Mouse (Mus musculus) erythroblast, embryonic 14.5 days (primary cell): Measurements from ENCODE around the gene Sesn2. TPM values are rescaled to one million over a fixed set of nuclear protein-coding genes. Genes with fewer than 3 reads are reported as not detected.

Experiments used
- H3K27me3 ChIP-seq: 2 replicates; pipeline ENCODE4 v1.6.1; 2012; ENCODE audit warnings: inconsistent platforms; ENCODE audit not compliant: control insufficient read depth
- H3K36me3 ChIP-seq: 2 replicates; pipeline ENCODE4 v1.6.1; 2012; ENCODE audit warnings: mild to moderate bottlenecking, inconsistent platforms; ENCODE audit not compliant: control insufficient read depth
- H3K4me1 ChIP-seq: 2 replicates; pipeline ENCODE4 v1.6.1; 2012; ENCODE audit warnings: inconsistent platforms; ENCODE audit not compliant: control insufficient read depth
- H3K4me3 ChIP-seq: replicated peaks from 2 replicates; pipeline ENCODE3; 2012; ENCODE audit warnings: moderate library complexity, mild to moderate bottlenecking, inconsistent platforms
- H3K9me3 ChIP-seq: 2 replicates; pipeline ENCODE4 v1.6.1; 2012; ENCODE audit warnings: low read length, inconsistent platforms, mixed read lengths; ENCODE audit not compliant: control insufficient read depth
- GATA1 ChIP-seq: IDR thresholded peaks from 2 replicates; pipeline ENCODE4 v1.6.1; 2012; ENCODE audit warnings: low read length, inconsistent platforms, mixed read lengths
- TAL1 ChIP-seq: IDR thresholded peaks from 3 replicates; pipeline ENCODE4 v1.6.1; 2012; ENCODE audit warnings: low read length, inconsistent platforms, mixed read lengths
- polyA plus RNA-seq: library from polyadenylated mRNA; stranded (reverse); fragments of >175 nt; gene quantifications from 2 replicates; pipeline ENCODE4 v1.2.3, GENCODE M21; 2012

Gene Sesn2
- polyA plus RNA-seq, 1 experiment, result 1.5 TPM

- Histone ChIP-seq H3K9me3 (no peaks in the 10 kb centered on the region), H3K36me3 (peaks cover 64% of the 10 kb centered on the region), H3K27me3 (no peaks in the 10 kb centered on the region), H3K4me3 (peak within 1 kb of the TSS; percentile 76), H3K4me1 (peaks cover 71% of the 10 kb centered on the region)
- no peak for TF ChIP-seq TAL1
- peak; percentile 21; the same call in 1 of the 2 replicates for TF ChIP-seq GATA1
Measured at GRCm38 (mm10) chr4:132532981-132533916, 22.9 kb upstream of the Sesn2 start, which contains the start of gene Atpif1. Gene Atpif1 (minus strand): TSS chr4:132533659.

DNA sequence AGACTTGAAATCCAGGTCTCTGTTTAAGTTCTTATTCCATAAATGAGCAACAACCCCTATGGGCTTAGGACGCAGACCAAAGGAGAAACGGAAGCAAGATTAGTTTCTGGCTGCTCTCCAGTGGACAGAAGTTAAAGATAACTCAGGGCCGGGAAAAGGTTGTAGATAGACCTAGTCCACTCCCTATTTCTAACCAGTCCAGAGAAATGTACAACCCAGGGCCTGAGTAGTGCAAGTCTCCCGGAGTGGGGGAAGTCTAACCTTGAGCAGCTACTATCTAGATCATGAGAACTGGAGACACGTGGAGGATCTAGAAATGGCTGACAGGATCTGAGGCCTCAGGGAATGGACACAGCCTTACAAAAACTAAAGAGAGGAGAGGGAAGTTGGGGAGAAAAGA is 22.2 kb upstream of the Sesn2 start:
- TF ChIP-seq GATA1, result no peak
- H3K36me3 ChIP-seq, result peaks cover 63% of the 10 kb centered on the region
- peaks cover 69% of the 10 kb centered on the region for H3K4me1 ChIP-seq

DNA sequence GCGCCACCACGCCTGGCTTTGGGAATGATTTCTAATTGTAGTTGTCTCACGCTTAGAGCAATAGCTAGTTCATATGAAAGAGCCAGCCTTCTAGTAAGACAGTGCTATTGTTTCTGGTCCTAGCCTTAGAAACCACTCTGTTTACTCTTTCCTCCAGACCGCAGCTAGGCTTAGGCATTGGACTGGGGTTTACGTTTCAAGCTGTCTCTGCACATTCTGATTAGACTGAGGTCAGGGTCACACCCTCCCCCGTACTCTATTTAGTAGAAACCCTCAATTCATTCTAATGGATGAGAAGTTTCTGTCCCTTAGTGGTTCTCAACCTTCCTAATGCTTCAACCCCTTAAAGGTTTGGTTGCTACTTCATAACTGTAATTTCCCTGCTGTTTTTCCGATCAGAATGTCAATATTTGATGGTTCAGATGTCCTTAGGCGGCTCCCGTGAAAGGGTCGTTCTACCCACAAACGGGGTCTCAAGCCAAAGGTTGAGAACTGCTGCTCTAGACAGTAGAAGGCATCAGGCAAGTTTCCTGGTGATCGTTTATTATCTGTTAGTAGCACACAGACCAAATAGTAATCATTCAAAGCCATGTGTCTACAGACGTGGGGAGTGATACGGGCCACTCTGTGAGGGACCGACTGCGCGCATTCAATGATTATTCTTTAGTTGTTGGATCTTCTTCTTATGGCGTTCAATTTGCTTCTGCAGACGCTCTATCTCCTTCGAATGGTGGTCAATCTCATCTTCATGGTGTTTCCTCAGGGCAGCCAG is 19.9 kb upstream of the Sesn2 start:
- peaks cover 67% of the 10 kb centered on the region for H3K36me3 ChIP-seq
- peak overlapping the region; percentile 76 for H3K4me3 ChIP-seq
- no peaks in the 10 kb centered on the region for H3K9me3 ChIP-seq
- H3K4me1 ChIP-seq, result peaks cover 74% of the 10 kb centered on the region
- H3K27me3 ChIP-seq, result no peaks in the 10 kb centered on the region
- peak; percentile 91 for TF ChIP-seq GATA1
- peak; percentile 87 for TF ChIP-seq TAL1

More for the DNA sequence above, 22.2 kb upstream of the Sesn2 start:
- Histone ChIP-seq H3K9me3 (no peaks in the 10 kb centered on the region), H3K4me3 (peak overlapping the region; percentile 76), H3K27me3 (no peaks in the 10 kb centered on the region)

DNA sequence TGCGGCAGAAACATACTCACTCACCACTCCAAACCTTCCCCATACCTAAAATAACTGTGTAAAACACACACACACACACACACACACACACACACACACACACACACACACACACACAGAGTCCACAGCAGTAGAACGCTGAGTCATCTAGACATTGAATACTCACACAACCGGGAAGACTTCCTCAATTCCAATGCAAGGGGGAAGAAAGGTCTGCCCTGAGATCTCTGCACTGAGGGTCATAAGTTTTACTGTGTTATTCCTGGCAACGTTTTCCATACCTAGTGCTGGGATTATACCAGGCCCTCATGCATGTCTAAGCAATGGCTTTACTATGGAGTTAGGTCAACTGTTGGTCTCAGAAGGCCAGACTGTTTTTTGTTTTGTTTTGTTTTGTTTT is 19.0 kb upstream of the Sesn2 start:
- Histone ChIP-seq H3K4me1 (peaks cover 74% of the 10 kb centered on the region), H3K27me3 (no peaks in the 10 kb centered on the region), H3K36me3 (peaks cover 67% of the 10 kb centered on the region), H3K4me3 (peak overlapping the region; percentile 76), H3K9me3 (no peaks in the 10 kb centered on the region)
- TF ChIP-seq GATA1 (no peak), TAL1 (no peak)

- TF ChIP-seq TAL1, result no peak
- no peak for TF ChIP-seq GATA1
- H3K4me1 ChIP-seq, result peaks cover 77% of the 10 kb centered on the region
Measured at GRCm38 (mm10) chr4:132527917-132528522, 17.7 kb upstream of the Sesn2 start.

DNA sequence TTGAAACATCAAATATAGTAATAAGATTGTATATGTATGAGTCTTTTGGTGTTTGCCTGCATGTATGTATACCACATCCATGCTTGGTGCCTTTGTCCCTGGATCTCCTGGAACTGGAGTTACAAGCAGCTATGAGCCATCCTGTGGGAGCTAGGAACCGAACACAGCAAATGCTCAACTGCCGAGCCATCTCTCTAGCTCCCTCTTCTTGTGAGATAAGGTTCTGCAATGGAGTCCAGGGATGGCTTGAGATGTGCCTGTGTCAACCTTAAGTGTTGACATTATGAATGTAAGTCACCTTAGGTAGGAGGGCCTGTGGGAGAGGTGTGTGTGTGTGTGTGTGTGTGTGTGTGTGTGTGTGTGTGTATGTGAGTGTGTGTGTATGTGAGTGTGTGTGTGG is 16.4 kb upstream of the Sesn2 start:
- Histone ChIP-seq H3K36me3 (peaks cover 54% of the 10 kb centered on the region), H3K4me1 (peaks cover 73% of the 10 kb centered on the region), H3K27me3 (no peaks in the 10 kb centered on the region), H3K9me3 (no peaks in the 10 kb centered on the region), H3K4me3 (no peak overlapping the region)
- TF ChIP-seq GATA1 (no peak), TAL1 (no peak)

More at GRCm38 (mm10) chr4:132527917-132528522, 17.7 kb upstream of the Sesn2 start:
- Histone ChIP-seq H3K4me3 (no peak overlapping the region), H3K36me3 (peaks cover 67% of the 10 kb centered on the region), H3K27me3 (no peaks in the 10 kb centered on the region), H3K9me3 (no peaks in the 10 kb centered on the region)

GRCm38 (mm10) chr4:132524808-132525207 is 14.5 kb upstream of the Sesn2 start:
- H3K4me3 ChIP-seq, result no peak overlapping the region
- peaks cover 54% of the 10 kb centered on the region for H3K4me1 ChIP-seq
- H3K36me3 ChIP-seq, result peaks cover 35% of the 10 kb centered on the region
- no peaks in the 10 kb centered on the region for H3K9me3 ChIP-seq
- no peaks in the 10 kb centered on the region for H3K27me3 ChIP-seq
- no peak for TF ChIP-seq GATA1
- no peak for TF ChIP-seq TAL1

GRCm38 (mm10) chr4:132524321-132524741 is 14.0 kb upstream of the Sesn2 start:
- H3K27me3 ChIP-seq, result no peaks in the 10 kb centered on the region
- TF ChIP-seq TAL1 (no peak), GATA1 (no peak)
- peaks cover 30% of the 10 kb centered on the region for H3K36me3 ChIP-seq
- no peaks in the 10 kb centered on the region for H3K9me3 ChIP-seq
- H3K4me3 ChIP-seq, result no peak overlapping the region
- peaks cover 49% of the 10 kb centered on the region for H3K4me1 ChIP-seq

GRCm38 (mm10) chr4:132519188-132519587 is 8.9 kb upstream of the Sesn2 start:
- Histone ChIP-seq H3K4me3 (no peak overlapping the region), H3K9me3 (no peaks in the 10 kb centered on the region), H3K4me1 (peaks cover 29% of the 10 kb centered on the region), H3K27me3 (no peaks in the 10 kb centered on the region), H3K36me3 (no peaks in the 10 kb centered on the region)
- TF ChIP-seq GATA1 (no peak), TAL1 (no peak)
